Mouse (Mus musculus) CD4-positive, CD25-positive, alpha-beta regulatory T cell, adult 4 months (primary cell): Measurements from ENCODE around the gene Rhbdd1. TPM values are rescaled to one million over a fixed set of nuclear protein-coding genes. Genes with fewer than 3 reads are reported as not detected.

Experiments
- ATAC-seq: one replicate; pipeline ENCODE4 v1.8.0; 2017
- polyA plus RNA-seq, 2 experiments: library from polyadenylated mRNA; unstranded; fragments of 100-300 nt; shearing (Covaris generic); gene quantifications; one replicate each; pipeline ENCODE4 v1.2.1; 2017

The Rhbdd1 gene
- polyA plus RNA-seq, 2 experiments from 2014 or later: 15.5 to 29.8 TPM

- no peak for ATAC-seq
These were observed 117.4 kb downstream of the Rhbdd1 start for GRCm38 (mm10) chr1:82433649-82434005.

GRCm38 (mm10) chr1:82437273-82437672 is 121.0 kb downstream of the Rhbdd1 start:
- no peak for ATAC-seq

- ATAC-seq: no peak
These were observed 123.9 kb downstream of the Rhbdd1 start for GRCm38 (mm10) chr1:82440123-82440522.

GRCm38 (mm10) chr1:82443517-82443916 is 127.3 kb downstream of the Rhbdd1 start:
- peak; percentile 29 for ATAC-seq

- ATAC-seq: no peak
These were observed 129.8 kb downstream of the Rhbdd1 start for GRCm38 (mm10) chr1:82446049-82446448.

- ATAC-seq: no peak
These were observed 133.6 kb downstream of the Rhbdd1 start for GRCm38 (mm10) chr1:82449851-82450250.

GRCm38 (mm10) chr1:82451927-82452651 is 135.8 kb downstream of the Rhbdd1 start:
- ATAC-seq: no peak

GRCm38 (mm10) chr1:82454031-82454430 is 137.8 kb downstream of the Rhbdd1 start:
- ATAC-seq: no peak

GRCm38 (mm10) chr1:82459350-82459749 is 143.1 kb downstream of the Rhbdd1 start:
- ATAC-seq: no peak

GRCm38 (mm10) chr1:82459926-82460325 is 143.7 kb downstream of the Rhbdd1 start:
- no peak for ATAC-seq

- ATAC-seq: no peak
These were observed 144.8 kb downstream of the Rhbdd1 start for GRCm38 (mm10) chr1:82461041-82461440.

- no peak for ATAC-seq
These were observed 149.1 kb downstream of the Rhbdd1 start for GRCm38 (mm10) chr1:82465321-82465853.

- no peak for ATAC-seq
These were observed 152.6 kb downstream of the Rhbdd1 start for GRCm38 (mm10) chr1:82468872-82469271.

- no peak for ATAC-seq
These were observed 154.4 kb downstream of the Rhbdd1 start for GRCm38 (mm10) chr1:82470516-82471225.

GRCm38 (mm10) chr1:82473467-82473866 is 157.2 kb downstream of the Rhbdd1 start:
- ATAC-seq: no peak

GRCm38 (mm10) chr1:82474461-82474961 is 158.3 kb downstream of the Rhbdd1 start:
- no peak for ATAC-seq

GRCm38 (mm10) chr1:82475254-82475653 is 159.0 kb downstream of the Rhbdd1 start:
- no peak for ATAC-seq

- ATAC-seq: no peak
These were observed 159.6 kb downstream of the Rhbdd1 start for GRCm38 (mm10) chr1:82475821-82476220.

GRCm38 (mm10) chr1:82476256-82476655 is 160.0 kb downstream of the Rhbdd1 start:
- ATAC-seq: no peak

- no peak for ATAC-seq
These were observed 160.5 kb downstream of the Rhbdd1 start for GRCm38 (mm10) chr1:82476746-82477145.

GRCm38 (mm10) chr1:82479696-82480487 is 163.6 kb downstream of the Rhbdd1 start:
- ATAC-seq: no peak

- no peak for ATAC-seq
These were observed 166.1 kb downstream of the Rhbdd1 start for GRCm38 (mm10) chr1:82482371-82482770.

- ATAC-seq: no peak
These were observed 170.1 kb downstream of the Rhbdd1 start for GRCm38 (mm10) chr1:82486371-82486770.
